Mouse (Mus musculus): ENCODE results near the gene Cdh13. TPM values are rescaled to one million over a fixed set of nuclear protein-coding genes. Genes with fewer than 3 reads are reported as not detected.
"Not testable (repeated sequence)": the region's sequence is repeated elsewhere in the genome, so short reads cannot be mapped to it uniquely, and the experiment has no call there.

Cdh13 gene
- polyA plus RNA-seq, 1 experiment from 2014 or later = 2.4 TPM

GRCm38 (mm10) chr8:118753710-118754109 is 470.2 kb downstream of the Cdh13 start:
- Histone ChIP-seq H3K27ac (replicated peaks) (no peak overlapping the region), H3K4me1 (no peaks in the 10 kb centered on the region), H3K4me3 (no peak overlapping the region), H3K36me3 (replicated peaks) (no peaks in the 10 kb centered on the region), H3K27me3 (replicated peaks; ENCODE audit: low read depth, poor library complexity, severe bottlenecking) (no peaks in the 10 kb centered on the region), H3K9me3 (no peaks in the 10 kb centered on the region)
- 74% methylated on average over 12 of the region's 12 CpGs for WGBS
- no peak for DNase-seq (ENCODE audit: low spot score)

GRCm38 (mm10) chr8:118754119-118754518 is 470.6 kb downstream of the Cdh13 start:
- WGBS = 84% methylated on average over 7 of the region's 7 CpGs
- no peaks in the 10 kb centered on the region for H3K27me3 ChIP-seq (replicated peaks; ENCODE audit: low read depth, poor library complexity, severe bottlenecking)
- no peak for DNase-seq (ENCODE audit: low spot score)
- no peak overlapping the region for H3K4me3 ChIP-seq
- no peaks in the 10 kb centered on the region for H3K9me3 ChIP-seq
- H3K27ac ChIP-seq (replicated peaks) = no peak overlapping the region
- no peaks in the 10 kb centered on the region for H3K36me3 ChIP-seq (replicated peaks)
- H3K4me1 ChIP-seq = no peaks in the 10 kb centered on the region

- not testable (repeated sequence) for H3K4me1 ChIP-seq; DNase-seq (ENCODE audit: low spot score); H3K27me3 ChIP-seq (replicated peaks; ENCODE audit: low read depth, poor library complexity, severe bottlenecking); H3K9me3 ChIP-seq; H3K27ac ChIP-seq (replicated peaks); H3K4me3 ChIP-seq; H3K36me3 ChIP-seq (replicated peaks)
- 89% methylated on average over 6 of the region's 6 CpGs for WGBS
These were observed 494.0 kb downstream of the Cdh13 start for GRCm38 (mm10) chr8:118777507-118777906.

GRCm38 (mm10) chr8:118778374-118778773 is 494.8 kb downstream of the Cdh13 start:
- no peak overlapping the region for H3K4me3 ChIP-seq

GRCm38 (mm10) chr8:118785646-118786045 is 502.1 kb downstream of the Cdh13 start:
- Histone ChIP-seq H3K27me3 (replicated peaks; ENCODE audit: low read depth, poor library complexity, severe bottlenecking) (no peaks in the 10 kb centered on the region), H3K36me3 (replicated peaks) (no peaks in the 10 kb centered on the region), H3K27ac (replicated peaks) (no peak overlapping the region), H3K4me1 (0 out of 2 replicates have a peak, but pooled peaks cover 3% of the 10 kb centered on the region), H3K4me3 (no peak overlapping the region), H3K9me3 (no peaks in the 10 kb centered on the region)
- WGBS = 92% methylated on average over 13 of the region's 13 CpGs
- no peak for DNase-seq (ENCODE audit: low spot score)

More at GRCm38 (mm10) chr8:118778374-118778773, 494.8 kb downstream of the Cdh13 start:
- H3K4me1 ChIP-seq = no peaks in the 10 kb centered on the region
- DNase-seq (ENCODE audit: low spot score) = no peak
- no peak overlapping the region for H3K27ac ChIP-seq (replicated peaks)
- no peaks in the 10 kb centered on the region for H3K27me3 ChIP-seq (replicated peaks; ENCODE audit: low read depth, poor library complexity, severe bottlenecking)
- no peaks in the 10 kb centered on the region for H3K36me3 ChIP-seq (replicated peaks)
- H3K9me3 ChIP-seq = no peaks in the 10 kb centered on the region
- 93% methylated on average over 1 of the region's 1 CpGs for WGBS

- H3K9me3 ChIP-seq = no peaks in the 10 kb centered on the region
- H3K4me3 ChIP-seq = no peak overlapping the region
- H3K36me3 ChIP-seq (replicated peaks) = no peaks in the 10 kb centered on the region
- H3K27ac ChIP-seq (replicated peaks) = no peak overlapping the region
- no peaks in the 10 kb centered on the region for H3K27me3 ChIP-seq (replicated peaks; ENCODE audit: low read depth, poor library complexity, severe bottlenecking)
- 83% methylated on average over 7 of the region's 7 CpGs for WGBS
- 0 out of 2 replicates have a peak, but pooled peaks cover 3% of the 10 kb centered on the region for H3K4me1 ChIP-seq
- no peak for DNase-seq (ENCODE audit: low spot score)
These were observed 506.1 kb downstream of the Cdh13 start for GRCm38 (mm10) chr8:118789649-118790048.

GRCm38 (mm10) chr8:118794886-118795285 is 511.4 kb downstream of the Cdh13 start:
- WGBS = 84% methylated on average over 9 of the region's 9 CpGs
- no peaks in the 10 kb centered on the region for H3K36me3 ChIP-seq (replicated peaks)
- H3K4me3 ChIP-seq = no peak overlapping the region
- no peaks in the 10 kb centered on the region for H3K27me3 ChIP-seq (replicated peaks; ENCODE audit: low read depth, poor library complexity, severe bottlenecking)
- H3K4me1 ChIP-seq = no peaks in the 10 kb centered on the region
- no peak overlapping the region for H3K27ac ChIP-seq (replicated peaks)
- no peak for DNase-seq (ENCODE audit: low spot score)
- H3K9me3 ChIP-seq = no peaks in the 10 kb centered on the region

- Histone ChIP-seq H3K4me1 (no peaks in the 10 kb centered on the region), H3K27ac (replicated peaks) (no peak overlapping the region), H3K27me3 (replicated peaks; ENCODE audit: low read depth, poor library complexity, severe bottlenecking) (no peaks in the 10 kb centered on the region), H3K4me3 (no peak overlapping the region), H3K36me3 (replicated peaks) (no peaks in the 10 kb centered on the region), H3K9me3 (peaks cover 12% of the 10 kb centered on the region)
- 53% methylated on average over 7 of the region's 7 CpGs for WGBS
- no peak for DNase-seq (ENCODE audit: low spot score)
These were observed 513.0 kb downstream of the Cdh13 start for GRCm38 (mm10) chr8:118796491-118796890.

- Histone ChIP-seq H3K4me1 (no peaks in the 10 kb centered on the region), H3K27ac (replicated peaks) (no peak overlapping the region), H3K27me3 (replicated peaks; ENCODE audit: low read depth, poor library complexity, severe bottlenecking) (no peaks in the 10 kb centered on the region), H3K4me3 (no peak overlapping the region), H3K9me3 (peaks cover 12% of the 10 kb centered on the region), H3K36me3 (replicated peaks) (no peaks in the 10 kb centered on the region)
- no peak for DNase-seq (ENCODE audit: low spot score)
- 88% methylated on average over 3 of the region's 3 CpGs for WGBS
These were observed 513.6 kb downstream of the Cdh13 start for GRCm38 (mm10) chr8:118797127-118797526.

- peaks cover 12% of the 10 kb centered on the region for H3K9me3 ChIP-seq
- no peaks in the 10 kb centered on the region for H3K27me3 ChIP-seq (replicated peaks; ENCODE audit: low read depth, poor library complexity, severe bottlenecking)
- H3K4me3 ChIP-seq = no peak overlapping the region
- no peak for DNase-seq (ENCODE audit: low spot score)
- no peak overlapping the region for H3K27ac ChIP-seq (replicated peaks)
- H3K4me1 ChIP-seq = no peaks in the 10 kb centered on the region
- 86% methylated on average over 4 of the region's 4 CpGs for WGBS
- H3K36me3 ChIP-seq (replicated peaks) = no peaks in the 10 kb centered on the region
These were observed 519.6 kb downstream of the Cdh13 start for GRCm38 (mm10) chr8:118803168-118803567.

GRCm38 (mm10) chr8:118809660-118810059 is 526.1 kb downstream of the Cdh13 start:
- no peak overlapping the region for H3K27ac ChIP-seq (replicated peaks)
- no peak for DNase-seq (ENCODE audit: low spot score)
- 81% methylated on average over 6 of the region's 6 CpGs for WGBS
- H3K9me3 ChIP-seq = no peaks in the 10 kb centered on the region
- no peaks in the 10 kb centered on the region for H3K36me3 ChIP-seq (replicated peaks)
- H3K4me3 ChIP-seq = no peak overlapping the region
- H3K4me1 ChIP-seq = no peaks in the 10 kb centered on the region
- H3K27me3 ChIP-seq (replicated peaks; ENCODE audit: low read depth, poor library complexity, severe bottlenecking) = no peaks in the 10 kb centered on the region

- no peak overlapping the region for H3K27ac ChIP-seq (replicated peaks)
- DNase-seq (ENCODE audit: low spot score) = no peak
- no peaks in the 10 kb centered on the region for H3K27me3 ChIP-seq (replicated peaks; ENCODE audit: low read depth, poor library complexity, severe bottlenecking)
- H3K4me3 ChIP-seq = no peak overlapping the region
- H3K36me3 ChIP-seq (replicated peaks) = no peaks in the 10 kb centered on the region
- WGBS = 60% methylated on average over 10 of the region's 10 CpGs
- H3K9me3 ChIP-seq = no peaks in the 10 kb centered on the region
- H3K4me1 ChIP-seq = peaks cover 13% of the 10 kb centered on the region
These were observed 531.5 kb downstream of the Cdh13 start for GRCm38 (mm10) chr8:118815055-118815454.

- H3K4me3 ChIP-seq = no peak overlapping the region
- no peak for DNase-seq (ENCODE audit: low spot score)
- no peak overlapping the region for H3K27ac ChIP-seq (replicated peaks)
- H3K9me3 ChIP-seq = no peaks in the 10 kb centered on the region
- H3K4me1 ChIP-seq = peaks cover 14% of the 10 kb centered on the region
- 91% methylated on average over 4 of the region's 4 CpGs for WGBS
- H3K27me3 ChIP-seq (replicated peaks; ENCODE audit: low read depth, poor library complexity, severe bottlenecking) = no peaks in the 10 kb centered on the region
- H3K36me3 ChIP-seq (replicated peaks) = no peaks in the 10 kb centered on the region
These were observed 543.2 kb downstream of the Cdh13 start for GRCm38 (mm10) chr8:118826761-118827160.

- H3K4me1 ChIP-seq = peaks cover 18% of the 10 kb centered on the region
- no peaks in the 10 kb centered on the region for H3K36me3 ChIP-seq (replicated peaks)
- H3K27me3 ChIP-seq (replicated peaks; ENCODE audit: low read depth, poor library complexity, severe bottlenecking) = no peaks in the 10 kb centered on the region
- H3K27ac ChIP-seq (replicated peaks) = no peak overlapping the region
- no peaks in the 10 kb centered on the region for H3K9me3 ChIP-seq
- no peak for DNase-seq (ENCODE audit: low spot score)
- WGBS = 86% methylated on average over 6 of the region's 6 CpGs
- no peak overlapping the region for H3K4me3 ChIP-seq
These were observed 544.2 kb downstream of the Cdh13 start for GRCm38 (mm10) chr8:118827726-118828125.
